Mouse (Mus musculus) heart, postnatal 0 days (tissue): ENCODE results near the gene Ksr1. TPM values are rescaled to one million over a fixed set of nuclear protein-coding genes. Genes with fewer than 3 reads are reported as not detected.

Experiments used
- ATAC-seq: fragments of 200-750 bp; cut with Nextera tagmentation; 2 replicates; pipeline ENCODE4 v1.8.0; 2017; ENCODE audit warnings: low read depth, moderate number of reproducible peaks, moderate library complexity; ENCODE audit not compliant: insufficient read depth
- DNase-seq: peaks from one replicate; pipeline ENCODE4 v3.0.0-alpha.2; 2016; ENCODE audit warnings: low spot score
- H3K27ac ChIP-seq: fragments of 300-500 bp; sonication (generic); 2 replicates; pipeline ENCODE4 v1.5.1; 2014; ENCODE audit warnings: low read depth, mild to moderate bottlenecking
- H3K27me3 ChIP-seq: fragments of 300-500 bp; sonication (generic); 2 replicates; pipeline ENCODE4 v1.6.1; 2014; ENCODE audit warnings: low read length, mixed read lengths; ENCODE audit not compliant: control insufficient read depth, insufficient read depth
- H3K36me3 ChIP-seq: fragments of 300-500 bp; sonication (generic); replicated peaks from 2 replicates; pipeline ENCODE4 v1.6.1; 2014; ENCODE audit warnings: low read length, mixed read lengths; ENCODE audit not compliant: control insufficient read depth, insufficient read depth
- H3K4me1 ChIP-seq: fragments of 300-500 bp; sonication (generic); 2 replicates; pipeline ENCODE4 v1.6.1; 2014; ENCODE audit warnings: antibody characterized with exemption; ENCODE audit not compliant: control insufficient read depth, insufficient read depth
- H3K4me2 ChIP-seq: fragments of 300-500 bp; sonication (generic); 2 replicates; pipeline ENCODE4 v1.6.1; 2014; ENCODE audit warnings: low read depth, mild to moderate bottlenecking, low read length, moderate library complexity
- H3K4me3 ChIP-seq: fragments of 300-500 bp; sonication (generic); 2 replicates; pipeline ENCODE4 v1.5.1; 2014; ENCODE audit warnings: low read depth, low read length
- H3K9ac ChIP-seq: fragments of 300-500 bp; sonication (generic); replicated peaks from 2 replicates; pipeline ENCODE4 v1.6.1; 2014; ENCODE audit warnings: low read depth, low read length, mixed read lengths
- H3K9me3 ChIP-seq: fragments of 300-500 bp; sonication (generic); replicated peaks from 2 replicates; pipeline ENCODE4 v1.6.1; 2016; ENCODE audit warnings: low read length; ENCODE audit not compliant: control insufficient read depth
- CTCF ChIP-seq: IDR thresholded peaks from 2 replicates; pipeline ENCODE4 v1.5.1; 2016; ENCODE audit warnings: antibody characterized with exemption, control low read depth, low read depth
- EP300 ChIP-seq: IDR thresholded peaks from 2 replicates; pipeline ENCODE4 v1.6.1; 2016; ENCODE audit warnings: antibody characterized with exemption, low read depth
- WGBS: fragments of 180-500 bp; shearing (Covaris S2); extraction: QIAGEN DNeasy Blood & Tissue Kit; methylation state at CpG from one replicate; pipeline ENCODE4 v1.1.7; 2014; 5-methylcytosine and 5-hydroxymethylcytosine counted together
- polyA plus RNA-seq: library from polyadenylated mRNA; unstranded; fragments of >200 nt; fragmentation: Nextera tagmentation; extraction: Ambion mirVana; gene quantifications from 2 replicates; pipeline ENCODE4 v1.2.1, GENCODE M21; 2015
- total RNA-seq: library from RNA; depleted of rRNA; stranded (reverse); fragments of >200 nt; gene quantifications from 2 replicates; pipeline ENCODE4 v1.2.3, GENCODE M21; 2014; ENCODE audit warnings: low replicate concordance

Gene Ksr1
- total and polyA plus RNA-seq, 2 experiments from 2014 or later = 1.5 to 15.2 TPM

GRCm38 (mm10) chr11:79099032-79099431, 47.2 kb downstream of the Ksr1 start:
- H3K4me1 ChIP-seq = peaks cover 41% of the 10 kb centered on the region
- no peak for TF ChIP-seq EP300
- no peak for TF ChIP-seq CTCF
- no peak overlapping the region for H3K9ac ChIP-seq
- no peak overlapping the region for H3K4me3 ChIP-seq
- ATAC-seq (no peak), DNase-seq (no peak)
- no peaks in the 10 kb centered on the region for H3K27me3 ChIP-seq
- H3K4me2 ChIP-seq = no peak overlapping the region
- H3K27ac ChIP-seq = peak overlapping the region; percentile 43
- H3K36me3 ChIP-seq = no peaks in the 10 kb centered on the region
- H3K9me3 ChIP-seq = no peaks in the 10 kb centered on the region
- 53% methylated on average over 8 of the region's 8 CpGs for WGBS

GRCm38 (mm10) chr11:79097736-79098135, 48.5 kb downstream of the Ksr1 start:
- TF ChIP-seq CTCF = no peak
- no peak for TF ChIP-seq EP300
- peaks cover 54% of the 10 kb centered on the region for H3K4me1 ChIP-seq
- 84% methylated on average over 7 of the region's 7 CpGs for WGBS
- no peaks in the 10 kb centered on the region for H3K36me3 ChIP-seq
- DNase-seq = no peak
- H3K4me2 ChIP-seq = no peak overlapping the region
- no peak overlapping the region for H3K9ac ChIP-seq
- H3K27ac ChIP-seq = no peak overlapping the region
- ATAC-seq = no peak
- no peaks in the 10 kb centered on the region for H3K27me3 ChIP-seq
- H3K9me3 ChIP-seq = no peaks in the 10 kb centered on the region
- H3K4me3 ChIP-seq = no peak overlapping the region

- no peaks in the 10 kb centered on the region for H3K36me3 ChIP-seq
- 57% methylated on average over 5 of the region's 5 CpGs for WGBS
- H3K9me3 ChIP-seq = no peaks in the 10 kb centered on the region
- no peak for TF ChIP-seq CTCF
- no peak for TF ChIP-seq EP300
- H3K9ac ChIP-seq = no peak overlapping the region
- no peak for ATAC-seq
- H3K4me2 ChIP-seq = no peak overlapping the region
- no peak overlapping the region for H3K27ac ChIP-seq
- no peak for DNase-seq
- no peak overlapping the region for H3K4me3 ChIP-seq
- peaks cover 58% of the 10 kb centered on the region for H3K4me1 ChIP-seq
- no peaks in the 10 kb centered on the region for H3K27me3 ChIP-seq
Measured at GRCm38 (mm10) chr11:79096673-79097072, 49.5 kb downstream of the Ksr1 start.

GRCm38 (mm10) chr11:79095713-79096112, 50.5 kb downstream of the Ksr1 start:
- Histone ChIP-seq H3K36me3 (no peaks in the 10 kb centered on the region), H3K9me3 (no peaks in the 10 kb centered on the region), H3K9ac (no peak overlapping the region), H3K27ac (peak overlapping the region; percentile 91), H3K27me3 (no peaks in the 10 kb centered on the region), H3K4me3 (no peak overlapping the region), H3K4me2 (no peak overlapping the region), H3K4me1 (peaks cover 58% of the 10 kb centered on the region)
- no peak for TF ChIP-seq EP300
- no peak for TF ChIP-seq CTCF
- ATAC-seq (no peak), DNase-seq (no peak)
- 35% methylated on average over 2 of the region's 2 CpGs for WGBS

- ATAC-seq = peak; percentile 76
- WGBS = 15% methylated on average over 5 of the region's 5 CpGs
- Histone ChIP-seq H3K27ac (peak overlapping the region; percentile 91), H3K9ac (no peak overlapping the region), H3K9me3 (no peaks in the 10 kb centered on the region), H3K4me3 (no peak overlapping the region), H3K36me3 (no peaks in the 10 kb centered on the region), H3K4me1 (peaks cover 58% of the 10 kb centered on the region), H3K27me3 (no peaks in the 10 kb centered on the region), H3K4me2 (no peak overlapping the region)
- no peak for TF ChIP-seq CTCF
- 0 out of 2 replicates have a peak, but pooled peaks have one; percentile 35 for TF ChIP-seq EP300
- DNase-seq = peak; percentile 79
Measured at GRCm38 (mm10) chr11:79094727-79095126, 51.5 kb downstream of the Ksr1 start.

GRCm38 (mm10) chr11:79093986-79094695, 52.1 kb downstream of the Ksr1 start:
- H3K4me1 ChIP-seq = peaks cover 59% of the 10 kb centered on the region
- peak overlapping the region; percentile 91 for H3K27ac ChIP-seq
- H3K9ac ChIP-seq = no peak overlapping the region
- peak; percentile 57 for ATAC-seq
- H3K4me3 ChIP-seq = no peak overlapping the region
- DNase-seq = peak; percentile 41
- no peak for TF ChIP-seq CTCF
- TF ChIP-seq EP300 = no peak
- H3K9me3 ChIP-seq = no peaks in the 10 kb centered on the region
- H3K36me3 ChIP-seq = no peaks in the 10 kb centered on the region
- no peaks in the 10 kb centered on the region for H3K27me3 ChIP-seq
- 59% methylated on average over 10 of the region's 10 CpGs for WGBS
- no peak overlapping the region for H3K4me2 ChIP-seq
